Mouse (Mus musculus): ENCODE results near the gene Duxbl2.
"Not testable (repeated sequence)": the region's sequence is repeated elsewhere in the genome, so short reads cannot be mapped to it uniquely, and the experiment has no call there.

Gene Duxbl2

GRCm38 (mm10) chr14:26118150-26118549, at the start of gene Duxbl2:
Gene Duxbl2 (plus strand): TSS chr14:26118349.
- in situ Hi-C loops (cut with MboI, MseI): not testable (repeated sequence)

- in situ Hi-C loops (cut with MboI, MseI): not testable (repeated sequence)
These were observed 41.3 kb upstream of the Duxbl2 start for GRCm38 (mm10) chr14:26076620-26077390.

- in situ Hi-C loops (cut with MboI, MseI): not testable (repeated sequence)
These were observed 36.9 kb upstream of the Duxbl2 start, which contains the start of gene Cphx2 for GRCm38 (mm10) chr14:26081216-26081615. Gene Cphx2 (plus strand): TSS chr14:26081516.

GRCm38 (mm10) chr14:26081997-26082396, 36.2 kb upstream of the Duxbl2 start, which contains the start of gene Cphx3:
Gene Cphx3 (plus strand): TSS chr14:26082297.
- in situ Hi-C loops (cut with MboI, MseI): not testable (repeated sequence)

GRCm38 (mm10) chr14:26097622-26098021, 20.5 kb upstream of the Duxbl2 start:
- in situ Hi-C loops (cut with MboI, MseI): not testable (repeated sequence)

- in situ Hi-C loops (cut with MboI, MseI): not testable (repeated sequence)
These were observed 426 bp downstream of the Duxbl2 start for GRCm38 (mm10) chr14:26118550-26119000.

- in situ Hi-C loops (cut with MboI, MseI): not testable (repeated sequence)
These were observed 946 bp downstream of the Duxbl2 start for GRCm38 (mm10) chr14:26119095-26119494.

GRCm38 (mm10) chr14:26147095-26147494, 28.9 kb downstream of the Duxbl2 start:
- in situ Hi-C loops (cut with MboI, MseI): loop anchor here (5.0 to 25.0 kb wide), 2 partner anchors 150 to 590 kb away; no protein-coding TSS in a partner anchor

GRCm38 (mm10) chr14:26156032-26156431, 37.9 kb downstream of the Duxbl2 start:
- in situ Hi-C loops (cut with MboI, MseI): loop anchor here (5.0 to 25.0 kb wide), 2 partner anchors 284 to 444 kb away; no protein-coding TSS in a partner anchor

GRCm38 (mm10) chr14:26161156-26161555, 43.0 kb downstream of the Duxbl2 start:
- in situ Hi-C loops (cut with MboI, MseI): loop anchor here (5.0 to 25.0 kb wide), 2 partner anchors 349 to 449 kb away; no protein-coding TSS in a partner anchor

- in situ Hi-C loops (cut with MboI, MseI): loop anchor here (5.0 to 25.0 kb wide), 2 partner anchors 350 to 450 kb away; no protein-coding TSS in a partner anchor
These were observed 44.3 kb downstream of the Duxbl2 start for GRCm38 (mm10) chr14:26162423-26162822.

GRCm38 (mm10) chr14:26165266-26165665, 47.1 kb downstream of the Duxbl2 start:
- in situ Hi-C loops (cut with MboI, MseI): loop anchor here in 1 of 2 experiments (25.0 kb wide), 1 partner anchor 453 kb away; no protein-coding TSS in a partner anchor

- in situ Hi-C loops (cut with MboI, MseI): loop anchor here in 1 of 2 experiments (25.0 kb wide), 1 partner anchor 462 kb away; no protein-coding TSS in a partner anchor
These were observed 55.8 kb downstream of the Duxbl2 start for GRCm38 (mm10) chr14:26173955-26174354.

- in situ Hi-C loops (cut with MboI, MseI): not testable (repeated sequence)
These were observed 56.9 kb downstream of the Duxbl2 start for GRCm38 (mm10) chr14:26175028-26175427.
